Mouse (Mus musculus) spleen, adult 2 months (tissue): ENCODE results near the gene Scly.

Experiments used
- CTCF ChIP-seq: fragments of 200-500 bp; IDR thresholded peaks from 2 replicates; pipeline ENCODE4 v1.5.1; 2011; ENCODE audit warnings: mild to moderate bottlenecking, inconsistent platforms; ENCODE audit not compliant: insufficient read depth, insufficient read length, insufficient replicate concordance; ENCODE audit errors: extremely low read depth
- POLR2A ChIP-seq: fragments of 200-500 bp; IDR thresholded peaks from 2 replicates; pipeline ENCODE4 v1.6.1; 2011; ENCODE audit warnings: low read depth, low read length, inconsistent platforms

- TF ChIP-seq POLR2A (no peak), CTCF (no peak)
These were observed 52.7 kb downstream of the Scly start, which contains the start of gene Klhl30 for GRCm38 (mm10) chr1:91350841-91351240.
